Mouse (Mus musculus): ENCODE results near the gene Brpf3. TPM values are rescaled to one million over a fixed set of nuclear protein-coding genes. Genes with fewer than 3 reads are reported as not detected.

The Brpf3 gene
- polyA plus RNA-seq, 1 experiment = 8.8 TPM

GRCm38 (mm10) chr17:28797031-28797430, 3.9 kb upstream of the Brpf3 start:
- no peak for TF ChIP-seq FLI1 (IDR thresholded peaks at IDR 0.05; ENCODE audit: low read length)
- no peak for TF ChIP-seq GATA1 (IDR thresholded peaks at IDR 0.05; ENCODE audit: borderline replicate concordance, low read length)
- peaks cover 30% of the 10 kb centered on the region for H3K27me3 ChIP-seq (replicated peaks)

GRCm38 (mm10) chr17:28799291-28800160, 1.4 kb upstream of the Brpf3 start:
- Histone ChIP-seq H3K4me3 (replicated peaks) (no peak overlapping the region), H3K36me3 (replicated peaks; ENCODE audit: low read length) (no peaks in the 10 kb centered on the region), H3K9me3 (peaks cover 20% of the 10 kb centered on the region), H3K4me1 (peaks cover 21% of the 10 kb centered on the region), H3K27me3 (replicated peaks) (peaks cover 13% of the 10 kb centered on the region)
- no peak for TF ChIP-seq GATA1 (IDR thresholded peaks at IDR 0.05; ENCODE audit: borderline replicate concordance, low read length)
- no peak for TF ChIP-seq FLI1 (IDR thresholded peaks at IDR 0.05; ENCODE audit: low read length)

More at GRCm38 (mm10) chr17:28797031-28797430, 3.9 kb upstream of the Brpf3 start:
- H3K4me3 ChIP-seq (replicated peaks) = no peak overlapping the region
- H3K9me3 ChIP-seq = peaks cover 20% of the 10 kb centered on the region
- peaks cover 8% of the 10 kb centered on the region for H3K4me1 ChIP-seq
- no peaks in the 10 kb centered on the region for H3K36me3 ChIP-seq (replicated peaks; ENCODE audit: low read length)

GRCm38 (mm10) chr17:28800281-28800670, 614 bp upstream of the Brpf3 start:
- TF ChIP-seq GATA1 (IDR thresholded peaks at IDR 0.05; ENCODE audit: borderline replicate concordance, low read length) = no peak
- TF ChIP-seq FLI1 (IDR thresholded peaks at IDR 0.05; ENCODE audit: low read length) = no peak
- Histone ChIP-seq H3K4me3 (replicated peaks) (peak overlapping the region; percentile 95), H3K4me1 (peaks cover 21% of the 10 kb centered on the region)

GRCm38 (mm10) chr17:28801474-28802005, 650 bp downstream of the Brpf3 start:
- Histone ChIP-seq H3K4me3 (replicated peaks) (peak overlapping the region; percentile 95), H3K27me3 (replicated peaks) (peaks cover 8% of the 10 kb centered on the region), H3K9me3 (peaks cover 4% of the 10 kb centered on the region), H3K4me1 (peaks cover 21% of the 10 kb centered on the region), H3K36me3 (replicated peaks; ENCODE audit: low read length) (peaks cover 11% of the 10 kb centered on the region)
- no peak for TF ChIP-seq FLI1 (IDR thresholded peaks at IDR 0.05; ENCODE audit: low read length)
- no peak for TF ChIP-seq GATA1 (IDR thresholded peaks at IDR 0.05; ENCODE audit: borderline replicate concordance, low read length)

More at GRCm38 (mm10) chr17:28800281-28800670, 614 bp upstream of the Brpf3 start:
- peaks cover 16% of the 10 kb centered on the region for H3K9me3 ChIP-seq
- H3K36me3 ChIP-seq (replicated peaks; ENCODE audit: low read length) = no peaks in the 10 kb centered on the region
- peaks cover 13% of the 10 kb centered on the region for H3K27me3 ChIP-seq (replicated peaks)

- Histone ChIP-seq H3K9me3 (no peaks in the 10 kb centered on the region), H3K36me3 (replicated peaks; ENCODE audit: low read length) (peaks cover 16% of the 10 kb centered on the region), H3K27me3 (replicated peaks) (peaks cover 4% of the 10 kb centered on the region), H3K4me1 (peaks cover 21% of the 10 kb centered on the region), H3K4me3 (replicated peaks) (peak overlapping the region; percentile 95)
- no peak for TF ChIP-seq GATA1 (IDR thresholded peaks at IDR 0.05; ENCODE audit: borderline replicate concordance, low read length)
- TF ChIP-seq FLI1 (IDR thresholded peaks at IDR 0.05; ENCODE audit: low read length) = no peak
Measured at GRCm38 (mm10) chr17:28802006-28802481, 1.2 kb downstream of the Brpf3 start.

- Histone ChIP-seq H3K4me3 (replicated peaks) (no peak overlapping the region), H3K9me3 (no peaks in the 10 kb centered on the region), H3K36me3 (replicated peaks; ENCODE audit: low read length) (peaks cover 25% of the 10 kb centered on the region), H3K27me3 (replicated peaks) (no peaks in the 10 kb centered on the region), H3K4me1 (peaks cover 21% of the 10 kb centered on the region)
- TF ChIP-seq GATA1 (IDR thresholded peaks at IDR 0.05; ENCODE audit: borderline replicate concordance, low read length) = no peak
- no peak for TF ChIP-seq FLI1 (IDR thresholded peaks at IDR 0.05; ENCODE audit: low read length)
Measured at GRCm38 (mm10) chr17:28803316-28803715, 2.4 kb downstream of the Brpf3 start.

GRCm38 (mm10) chr17:28804973-28805372, 4.1 kb downstream of the Brpf3 start:
- no peak for TF ChIP-seq FLI1 (IDR thresholded peaks at IDR 0.05; ENCODE audit: low read length)
- no peak for TF ChIP-seq GATA1 (IDR thresholded peaks at IDR 0.05; ENCODE audit: borderline replicate concordance, low read length)
- Histone ChIP-seq H3K4me3 (replicated peaks) (no peak overlapping the region), H3K36me3 (replicated peaks; ENCODE audit: low read length) (peaks cover 36% of the 10 kb centered on the region), H3K4me1 (peaks cover 24% of the 10 kb centered on the region), H3K27me3 (replicated peaks) (no peaks in the 10 kb centered on the region), H3K9me3 (no peaks in the 10 kb centered on the region)

GRCm38 (mm10) chr17:28806770-28807169, 5.9 kb downstream of the Brpf3 start:
- no peaks in the 10 kb centered on the region for H3K9me3 ChIP-seq
- H3K4me1 ChIP-seq = peaks cover 16% of the 10 kb centered on the region
- no peaks in the 10 kb centered on the region for H3K27me3 ChIP-seq (replicated peaks)
- peak overlapping the region; percentile 38 for H3K4me3 ChIP-seq (replicated peaks)
- H3K36me3 ChIP-seq (replicated peaks; ENCODE audit: low read length) = peaks cover 48% of the 10 kb centered on the region
- TF ChIP-seq GATA1 (IDR thresholded peaks at IDR 0.05; ENCODE audit: borderline replicate concordance, low read length) (no peak), FLI1 (IDR thresholded peaks at IDR 0.05; ENCODE audit: low read length) (no peak)

GRCm38 (mm10) chr17:28808714-28809113, 7.8 kb downstream of the Brpf3 start:
- Histone ChIP-seq H3K9me3 (no peaks in the 10 kb centered on the region), H3K4me1 (peaks cover 10% of the 10 kb centered on the region), H3K36me3 (replicated peaks; ENCODE audit: low read length) (peaks cover 57% of the 10 kb centered on the region), H3K27me3 (replicated peaks) (no peaks in the 10 kb centered on the region), H3K4me3 (replicated peaks) (no peak overlapping the region)
- TF ChIP-seq FLI1 (IDR thresholded peaks at IDR 0.05; ENCODE audit: low read length) = no peak

All from megakaryocyte, embryonic 14.5 days (primary cell).